Mouse (Mus musculus) cerebellum, adult 2 months (tissue): ENCODE measurements around the gene Olfml1.

ENCODE experiments used
- CTCF ChIP-seq: fragments of 200-500 bp; IDR thresholded peaks from 2 replicates; pipeline ENCODE4 v1.5.1; 2011; ENCODE audit warnings: low read depth, mild to moderate bottlenecking, control low read depth, low read length, moderate library complexity, borderline replicate concordance; ENCODE audit not compliant: insufficient read depth
- POLR2A ChIP-seq: fragments of 200-500 bp; IDR thresholded peaks from 2 replicates; pipeline ENCODE4 v1.6.1; 2011; ENCODE audit warnings: low read length, control low read depth, borderline replicate concordance; ENCODE audit not compliant: insufficient read depth

DNA sequence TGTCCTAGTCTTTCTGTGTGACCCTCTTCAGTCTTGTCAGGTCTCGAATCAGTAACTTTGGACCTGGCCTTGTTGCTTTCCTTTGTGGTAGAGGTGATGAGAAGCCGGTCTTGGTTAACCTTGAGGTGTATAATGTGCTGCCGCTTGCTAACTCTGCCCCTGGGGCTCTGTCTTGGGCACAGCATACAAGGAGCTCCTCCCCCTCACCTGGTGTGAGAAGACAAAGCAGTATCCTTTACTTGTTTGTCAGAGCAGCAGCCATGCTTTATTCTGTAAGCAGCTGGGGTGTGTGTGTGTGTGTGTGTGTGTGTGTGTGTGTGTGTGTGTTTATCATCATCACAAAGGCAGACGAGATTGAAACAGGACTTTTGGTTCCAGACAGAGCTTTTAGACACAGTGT lies 31.9 kb upstream of the Olfml1 start:
- TF ChIP-seq CTCF (no peak), POLR2A (no peak)
